Mouse (Mus musculus): ENCODE measurements at regions not wholly inside any gene's neighbourhood (a gene's known extent, or its start where the extent isn't known, plus 50 kb on each side); places are given as distances from the start of the nearest gene placed in this dataset.
A peak's percentile ranks its signal among the peaks of the same experiment; 100 is the strongest.

- H3K4me3 ChIP-seq (ENCODE audit: low read depth, low read length), result no peak overlapping the region
- H3K4me2 ChIP-seq (ENCODE audit: low read depth, low read length), result no peak overlapping the region
- no peaks in the 10 kb centered on the region for H3K27me3 ChIP-seq (ENCODE audit: insufficient read depth, low read length)
- ATAC-seq (no peak), DNase-seq (no peak)
- H3K27ac ChIP-seq (ENCODE audit: low read depth), result no peak overlapping the region
- no peaks in the 10 kb centered on the region for H3K36me3 ChIP-seq (replicated peaks; ENCODE audit: insufficient read depth, low read length)
- H3K4me1 ChIP-seq (ENCODE audit: insufficient read depth), result no peaks in the 10 kb centered on the region; the same call in 1 of the 2 replicates
- H3K9ac ChIP-seq (replicated peaks), result no peak overlapping the region
- no peaks in the 10 kb centered on the region for H3K9me3 ChIP-seq (ENCODE audit: low read length)
- no peak for TF ChIP-seq EP300 (IDR thresholded peaks at IDR 0.05; ENCODE audit: low read depth)
- TF ChIP-seq CTCF (IDR thresholded peaks at IDR 0.05; ENCODE audit: low read depth), result no peak
- WGBS (ENCODE audit: insufficient replicate concordance), result 86% methylated on average over 4 of the region's 4 CpGs
These were observed 188.4 kb upstream of the Zfp462 start for GRCm38 (mm10) chr4:54756441-54756840.

- 32% methylated on average over 19 of the region's 19 CpGs for WGBS (ENCODE audit: insufficient replicate concordance)
- Histone ChIP-seq H3K4me3 (ENCODE audit: low read depth, low read length) (no peak overlapping the region), H3K27ac (ENCODE audit: low read depth) (no peak overlapping the region), H3K27me3 (ENCODE audit: insufficient read depth, low read length) (no peaks in the 10 kb centered on the region), H3K9ac (replicated peaks) (no peak overlapping the region), H3K4me2 (ENCODE audit: low read depth, low read length) (peak overlapping the region; percentile 38), H3K36me3 (replicated peaks; ENCODE audit: insufficient read depth, low read length) (no peaks in the 10 kb centered on the region), H3K4me1 (ENCODE audit: insufficient read depth) (no peaks in the 10 kb centered on the region; the same call in 1 of the 2 replicates), H3K9me3 (ENCODE audit: low read length) (no peaks in the 10 kb centered on the region)
- TF ChIP-seq EP300 (IDR thresholded peaks at IDR 0.05; ENCODE audit: low read depth), result no peak
- TF ChIP-seq CTCF (IDR thresholded peaks at IDR 0.05; ENCODE audit: low read depth), result no peak
- DNase-seq, result peak; percentile 19
- no peak for ATAC-seq
These were observed 186.9 kb upstream of the Zfp462 start for GRCm38 (mm10) chr4:54757715-54758500.

GRCm38 (mm10) chr4:54758501-54758829 is 186.4 kb upstream of the Zfp462 start:
- Histone ChIP-seq H3K4me2 (ENCODE audit: low read depth, low read length) (peak overlapping the region; percentile 38), H3K4me1 (ENCODE audit: insufficient read depth) (no peaks in the 10 kb centered on the region; the same call in 1 of the 2 replicates), H3K9me3 (ENCODE audit: low read length) (no peaks in the 10 kb centered on the region), H3K9ac (replicated peaks) (no peak overlapping the region), H3K27me3 (ENCODE audit: insufficient read depth, low read length) (no peaks in the 10 kb centered on the region), H3K36me3 (replicated peaks; ENCODE audit: insufficient read depth, low read length) (no peaks in the 10 kb centered on the region), H3K27ac (ENCODE audit: low read depth) (no peak overlapping the region), H3K4me3 (ENCODE audit: low read depth, low read length) (no peak overlapping the region)
- DNase-seq, result no peak
- TF ChIP-seq CTCF (IDR thresholded peaks at IDR 0.05; ENCODE audit: low read depth) (no peak), EP300 (IDR thresholded peaks at IDR 0.05; ENCODE audit: low read depth) (no peak)
- no peak for ATAC-seq
- 22% methylated on average over 8 of the region's 8 CpGs for WGBS (ENCODE audit: insufficient replicate concordance)

- WGBS (ENCODE audit: insufficient replicate concordance), result 56% methylated on average over 5 of the region's 5 CpGs
- H3K27me3 ChIP-seq (ENCODE audit: insufficient read depth, low read length), result no peaks in the 10 kb centered on the region
- no peaks in the 10 kb centered on the region; the same call in 1 of the 2 replicates for H3K4me1 ChIP-seq (ENCODE audit: insufficient read depth)
- no peak overlapping the region for H3K4me3 ChIP-seq (ENCODE audit: low read depth, low read length)
- TF ChIP-seq EP300 (IDR thresholded peaks at IDR 0.05; ENCODE audit: low read depth), result no peak
- TF ChIP-seq CTCF (IDR thresholded peaks at IDR 0.05; ENCODE audit: low read depth), result no peak
- no peak for ATAC-seq
- no peaks in the 10 kb centered on the region for H3K36me3 ChIP-seq (replicated peaks; ENCODE audit: insufficient read depth, low read length)
- no peak overlapping the region for H3K27ac ChIP-seq (ENCODE audit: low read depth)
- no peaks in the 10 kb centered on the region for H3K9me3 ChIP-seq (ENCODE audit: low read length)
- DNase-seq, result no peak
- H3K9ac ChIP-seq (replicated peaks), result no peak overlapping the region
- no peak overlapping the region for H3K4me2 ChIP-seq (ENCODE audit: low read depth, low read length)
These were observed 183.6 kb upstream of the Zfp462 start for GRCm38 (mm10) chr4:54761257-54761656.

- H3K36me3 ChIP-seq (replicated peaks; ENCODE audit: insufficient read depth, low read length), result no peaks in the 10 kb centered on the region
- ATAC-seq (no peak), DNase-seq (no peak)
- H3K9me3 ChIP-seq (ENCODE audit: low read length), result no peaks in the 10 kb centered on the region
- 33% methylated on average over 1 of the region's 1 CpGs for WGBS (ENCODE audit: insufficient replicate concordance)
- H3K4me2 ChIP-seq (ENCODE audit: low read depth, low read length), result no peak overlapping the region
- no peaks in the 10 kb centered on the region for H3K4me1 ChIP-seq (ENCODE audit: insufficient read depth)
- no peak overlapping the region for H3K27ac ChIP-seq (ENCODE audit: low read depth)
- no peak overlapping the region for H3K4me3 ChIP-seq (ENCODE audit: low read depth, low read length)
- no peaks in the 10 kb centered on the region for H3K27me3 ChIP-seq (ENCODE audit: insufficient read depth, low read length)
- no peak overlapping the region for H3K9ac ChIP-seq (replicated peaks)
- no peak for TF ChIP-seq CTCF (IDR thresholded peaks at IDR 0.05; ENCODE audit: low read depth)
- TF ChIP-seq EP300 (IDR thresholded peaks at IDR 0.05; ENCODE audit: low read depth), result no peak
These were observed 179.8 kb upstream of the Zfp462 start for GRCm38 (mm10) chr4:54765045-54765444.

- H3K4me1 ChIP-seq (ENCODE audit: insufficient read depth), result no peaks in the 10 kb centered on the region
- 56% methylated on average over 8 of the region's 8 CpGs for WGBS (ENCODE audit: insufficient replicate concordance)
- DNase-seq, result no peak
- H3K9me3 ChIP-seq (ENCODE audit: low read length), result no peaks in the 10 kb centered on the region
- H3K4me2 ChIP-seq (ENCODE audit: low read depth, low read length), result no peak overlapping the region
- no peak overlapping the region for H3K9ac ChIP-seq (replicated peaks)
- H3K27me3 ChIP-seq (ENCODE audit: insufficient read depth, low read length), result no peaks in the 10 kb centered on the region
- ATAC-seq, result no peak
- no peaks in the 10 kb centered on the region for H3K36me3 ChIP-seq (replicated peaks; ENCODE audit: insufficient read depth, low read length)
- H3K4me3 ChIP-seq (ENCODE audit: low read depth, low read length), result no peak overlapping the region
- no peak overlapping the region for H3K27ac ChIP-seq (ENCODE audit: low read depth)
- no peak for TF ChIP-seq CTCF (IDR thresholded peaks at IDR 0.05; ENCODE audit: low read depth)
- no peak for TF ChIP-seq EP300 (IDR thresholded peaks at IDR 0.05; ENCODE audit: low read depth)
These were observed 177.2 kb upstream of the Zfp462 start for GRCm38 (mm10) chr4:54767506-54768200.

Data from liver, postnatal 0 days (tissue).